Mouse (Mus musculus) frontal cortex, postnatal 10 days (tissue): ENCODE data around the gene Trib3.

ENCODE experiments used
- DNase-seq, 2 experiments: peaks; one replicate each; pipeline ENCODE4 v3.0.0; 2022; ENCODE audit warnings: low spot score in 2 of 2, mixed read lengths in 1 of 2

Trib3 gene

DNA sequence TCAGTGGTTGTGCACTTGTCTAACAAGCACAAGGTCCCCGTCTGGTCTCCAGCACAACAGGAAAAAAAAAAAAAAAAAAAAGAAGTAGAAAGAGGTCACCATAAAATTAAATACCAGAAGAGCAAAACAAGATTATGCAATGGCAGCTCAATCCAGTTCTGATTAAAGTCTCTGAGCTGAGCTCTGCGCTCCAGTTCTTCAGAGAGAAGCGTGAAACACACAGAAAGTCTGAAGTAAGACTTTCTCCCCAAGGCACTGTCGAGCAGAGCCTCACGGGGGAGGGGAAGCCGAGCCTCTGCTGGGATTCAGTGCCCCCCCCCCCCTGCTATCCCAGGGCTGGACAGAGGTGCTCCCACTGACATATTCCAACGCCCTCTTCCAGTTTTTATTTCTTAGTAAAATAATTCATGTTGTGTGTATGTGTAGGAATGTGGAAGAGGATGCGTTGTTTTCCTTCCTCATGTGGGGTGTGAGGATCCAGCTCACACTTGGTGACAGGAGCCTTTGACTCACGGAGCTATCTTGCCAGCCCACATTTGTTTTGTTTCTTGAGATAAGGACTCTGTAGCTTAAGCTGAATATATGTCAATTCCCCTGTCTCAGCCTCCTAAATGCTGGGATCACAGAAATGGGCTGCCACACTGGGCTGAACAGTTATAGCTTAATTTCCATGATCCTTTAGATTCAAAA lies 3.1 kb upstream of the Trib3 start:
- DNase-seq, result no peak

- no peak for DNase-seq
Measured at GRCm38 (mm10) chr2:152345393-152345792, 1.6 kb upstream of the Trib3 start.

DNA sequence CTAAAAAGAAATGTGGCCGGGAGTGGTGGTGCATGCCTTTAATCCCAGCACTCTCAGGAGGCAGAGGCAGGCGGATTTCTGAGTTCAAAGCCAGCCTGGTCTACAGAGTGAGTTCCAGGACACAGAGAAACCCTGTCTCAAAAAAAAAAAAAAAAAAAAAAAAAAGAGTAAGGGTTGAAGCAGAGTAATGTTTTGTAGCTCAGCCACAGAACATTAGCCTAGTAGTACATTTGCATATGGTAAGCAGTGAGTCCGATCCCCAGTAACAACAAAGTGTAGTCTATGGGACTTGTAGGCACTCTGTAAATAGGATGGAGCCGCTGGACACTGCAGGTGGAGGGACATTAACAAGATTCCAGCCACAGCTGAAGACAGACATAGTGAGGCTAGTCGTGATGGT lies 1.1 kb upstream of the Trib3 start:
- DNase-seq, result no peak

GRCm38 (mm10) chr2:152344361-152344760 lies 529 bp upstream of the Trib3 start:
- DNase-seq, result no peak

DNA sequence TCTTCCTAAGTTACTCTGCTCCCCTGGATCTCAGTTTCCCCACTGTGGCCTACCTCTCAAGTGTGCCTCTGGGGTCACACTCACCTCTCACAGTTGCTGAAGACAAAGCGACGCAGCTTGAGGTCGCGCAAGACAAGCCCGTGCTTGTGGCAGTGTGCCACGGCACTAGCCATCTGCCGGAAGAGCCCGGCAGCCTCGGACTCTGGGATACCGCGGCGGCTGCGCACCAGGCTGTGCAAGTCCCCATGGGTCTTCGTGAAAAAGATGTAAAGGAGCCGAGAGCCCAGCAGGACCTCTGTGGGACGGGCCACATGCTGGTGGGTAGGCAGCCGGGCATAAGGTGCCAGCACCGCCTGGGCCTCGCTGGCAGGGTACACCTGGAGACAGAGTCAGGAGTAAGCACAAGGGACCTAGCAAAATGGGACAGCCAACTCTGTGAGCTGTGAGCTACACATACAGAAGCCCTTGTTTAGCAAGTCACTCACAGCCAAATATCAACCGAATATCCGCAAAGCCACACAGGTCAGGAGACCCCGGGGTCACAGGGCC lies 4.1 kb downstream of the Trib3 start:
- no peak for DNase-seq

DNA sequence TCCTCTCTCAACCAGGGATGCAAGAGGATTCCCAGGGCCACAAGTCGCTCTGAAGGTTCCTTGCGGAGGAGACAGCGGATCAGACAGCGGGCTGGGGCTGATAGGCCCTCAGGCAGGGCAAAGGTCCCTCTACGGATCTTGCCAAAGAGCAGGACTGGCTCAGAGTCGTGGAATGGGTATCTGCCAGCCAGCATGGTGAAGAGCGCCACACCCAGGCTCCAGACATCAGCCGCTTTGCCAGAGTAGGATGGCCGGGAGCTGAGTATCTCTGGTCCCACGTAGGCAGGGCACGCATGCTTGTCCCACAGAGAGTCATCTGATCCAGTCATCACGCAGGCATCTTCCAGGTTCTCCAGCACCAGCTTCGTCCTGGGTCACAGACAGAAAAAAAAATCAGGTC lies 5.5 kb downstream of the Trib3 start:
- DNase-seq, result no peak

DNA sequence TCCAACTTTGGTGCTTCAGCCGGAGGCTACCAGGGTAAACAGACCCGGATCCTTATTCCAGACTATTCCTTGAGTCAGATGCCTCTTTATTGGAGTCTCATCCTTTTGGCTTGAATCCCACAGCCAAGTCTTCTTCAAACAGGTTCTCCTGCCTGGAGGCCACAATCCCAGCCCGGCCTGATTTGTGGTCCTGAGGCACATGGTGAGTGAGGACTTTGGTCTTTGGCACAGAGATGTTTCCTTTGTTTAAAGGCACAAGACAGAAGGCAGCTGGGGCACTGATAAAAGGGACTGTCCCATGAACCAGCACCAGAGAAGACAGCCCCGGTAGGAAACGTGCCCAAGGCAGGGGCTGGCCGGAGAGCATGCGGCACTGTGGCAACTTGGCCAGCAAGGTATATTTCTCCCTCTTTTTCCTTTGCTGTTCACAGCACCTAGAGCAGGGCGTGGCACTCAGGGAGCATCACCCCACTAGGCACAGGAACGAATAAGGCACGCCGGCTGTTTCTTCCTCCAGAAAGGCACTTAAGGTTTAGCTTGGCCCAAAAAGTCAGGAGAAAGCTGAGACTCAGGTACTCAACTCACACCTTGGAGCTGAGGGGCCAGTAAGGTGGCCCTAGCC lies 6.1 kb downstream of the Trib3 start:
- DNase-seq, result no peak

DNA sequence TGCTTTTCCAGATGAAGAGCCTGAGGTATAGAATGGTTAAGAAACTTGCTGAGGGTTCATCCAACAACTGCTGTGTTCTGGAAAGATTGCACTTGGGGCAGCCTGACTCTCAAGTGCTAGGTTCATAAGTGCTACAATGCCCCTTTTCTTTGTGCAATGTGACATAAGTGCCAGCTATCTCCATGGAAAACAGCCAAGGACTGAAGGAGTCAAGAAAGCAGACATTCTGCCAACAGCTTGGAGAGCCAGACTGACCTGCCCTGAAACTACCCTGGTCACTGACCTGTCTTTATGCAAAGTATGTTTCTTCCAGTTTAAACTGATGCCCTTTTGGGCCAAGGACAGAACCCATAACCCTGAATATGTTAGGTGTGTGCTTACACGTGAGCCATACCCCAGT lies 7.0 kb downstream of the Trib3 start:
- no peak for DNase-seq

GRCm38 (mm10) chr2:152335289-152335820 lies 8.5 kb downstream of the Trib3 start:
- no peak for DNase-seq

DNA sequence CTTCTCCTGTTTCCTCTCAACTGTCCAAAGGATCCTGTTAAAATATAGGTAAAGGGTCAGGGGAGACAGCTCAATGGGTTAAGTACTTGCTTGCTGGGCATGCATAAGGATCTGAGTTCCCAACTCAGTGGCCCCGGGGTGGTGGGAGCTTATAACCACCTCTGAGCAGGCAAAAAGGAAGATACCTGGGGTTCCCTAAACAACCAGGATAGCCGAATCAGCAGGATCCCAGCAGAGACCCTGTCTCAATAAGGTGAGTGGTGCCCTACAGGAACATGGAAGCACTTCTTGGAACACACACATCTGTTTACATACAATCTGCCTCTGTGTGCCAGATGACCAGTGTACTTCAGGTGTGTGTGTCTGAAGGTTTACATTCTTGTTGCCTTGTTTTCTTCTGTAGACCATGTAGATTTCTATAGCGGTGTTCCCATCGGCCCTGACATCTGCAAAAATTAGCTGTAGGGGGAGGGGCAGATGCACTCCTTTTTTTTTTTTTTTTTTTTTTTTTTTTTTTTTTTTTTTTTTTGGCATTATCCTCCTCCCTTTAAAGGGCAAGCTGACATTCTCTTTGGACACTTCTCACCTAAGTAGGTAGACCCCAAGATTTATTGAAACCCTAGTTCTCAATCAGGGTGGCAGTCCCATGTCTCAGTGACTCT lies 10.4 kb downstream of the Trib3 start:
- DNase-seq, result no peak

DNA sequence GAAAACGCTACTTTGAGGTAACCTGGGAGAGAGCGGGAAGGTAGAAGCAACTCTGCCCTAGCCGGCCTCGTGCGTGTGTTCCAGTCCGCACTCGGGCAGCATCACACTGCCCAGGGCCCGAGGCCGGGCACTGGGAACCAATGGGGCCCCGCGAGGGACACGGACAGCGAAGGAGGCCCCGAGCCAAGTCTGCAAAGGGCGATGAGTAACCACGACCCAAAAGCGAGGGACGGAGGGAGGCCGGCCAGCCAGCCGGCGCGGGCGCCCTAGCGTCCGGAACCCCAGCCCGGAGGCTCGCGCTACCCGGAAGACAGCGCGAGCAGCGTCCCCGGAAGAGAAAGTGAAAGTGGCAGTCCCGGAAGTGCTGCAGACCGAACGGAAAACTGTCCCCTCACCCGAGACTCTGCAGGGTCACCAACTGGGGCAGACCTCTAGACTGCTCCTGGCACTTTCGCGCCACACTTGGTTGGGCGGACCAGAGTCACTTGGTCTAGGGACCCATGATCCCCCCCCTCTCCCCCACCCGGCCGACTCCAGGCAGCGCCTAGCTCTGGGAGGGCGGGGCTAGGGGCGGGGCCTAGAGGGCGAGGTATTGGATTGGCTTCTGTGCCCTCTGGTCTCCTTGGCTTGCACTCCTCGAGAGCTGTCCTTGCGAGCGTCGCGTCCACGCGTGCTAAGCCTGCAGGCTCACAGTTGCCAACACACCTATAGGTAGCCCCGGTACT lies 11.6 kb downstream of the Trib3 start, which contains the start of gene Rbck1:
Rbck1 (minus strand) TSS at position 553 of the 725 bp plus-strand sequence.
- DNase-seq, result peak; percentile 83 to 90

- DNase-seq, result no peak
Measured at GRCm38 (mm10) chr2:152330858-152331423, 12.9 kb downstream of the Trib3 start.

GRCm38 (mm10) chr2:152327980-152328379 lies 15.9 kb downstream of the Trib3 start:
- no peak for DNase-seq

DNA sequence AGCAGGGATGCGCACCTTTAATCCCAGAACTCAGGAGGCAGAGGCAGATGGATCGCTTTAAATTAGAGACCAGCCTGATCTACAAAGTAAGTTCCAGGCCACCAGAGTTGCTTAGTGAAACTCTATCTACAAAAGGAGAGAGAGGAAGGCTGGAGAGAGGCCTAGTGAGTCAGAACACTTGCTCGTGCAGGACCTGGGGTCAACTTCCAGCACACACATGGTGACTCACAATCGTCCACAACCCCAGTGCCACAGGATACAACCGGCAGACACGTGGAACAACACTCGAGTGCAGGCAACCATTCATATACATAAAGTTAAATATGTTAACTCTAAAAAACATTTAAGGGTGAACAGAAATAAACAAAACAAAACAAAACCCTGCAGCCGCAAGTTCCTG lies 17.2 kb downstream of the Trib3 start:
- no peak for DNase-seq

- no peak for DNase-seq
Measured at GRCm38 (mm10) chr2:152326157-152326556, 17.7 kb downstream of the Trib3 start.

DNA sequence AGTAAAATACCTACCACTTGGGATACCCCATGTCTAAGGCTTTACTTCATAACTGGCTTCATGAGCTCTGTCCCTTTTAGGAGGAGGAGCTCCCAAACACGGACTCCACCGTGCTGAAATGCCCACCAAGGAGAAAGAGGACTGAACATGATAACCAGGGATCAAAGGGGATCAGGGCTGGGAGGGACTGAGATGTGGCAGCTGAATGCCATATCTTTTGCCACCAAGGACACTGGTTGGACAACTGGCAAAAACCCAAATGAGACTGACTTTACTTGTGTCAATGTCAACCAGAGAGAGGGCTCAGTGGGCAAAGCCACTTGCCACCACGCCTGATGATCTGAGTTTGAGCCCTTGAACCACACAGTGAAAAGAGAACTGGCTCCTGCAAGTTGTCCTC lies 19.0 kb downstream of the Trib3 start:
- no peak for DNase-seq

GRCm38 (mm10) chr2:152323971-152324370 lies 19.9 kb downstream of the Trib3 start:
- no peak for DNase-seq

DNA sequence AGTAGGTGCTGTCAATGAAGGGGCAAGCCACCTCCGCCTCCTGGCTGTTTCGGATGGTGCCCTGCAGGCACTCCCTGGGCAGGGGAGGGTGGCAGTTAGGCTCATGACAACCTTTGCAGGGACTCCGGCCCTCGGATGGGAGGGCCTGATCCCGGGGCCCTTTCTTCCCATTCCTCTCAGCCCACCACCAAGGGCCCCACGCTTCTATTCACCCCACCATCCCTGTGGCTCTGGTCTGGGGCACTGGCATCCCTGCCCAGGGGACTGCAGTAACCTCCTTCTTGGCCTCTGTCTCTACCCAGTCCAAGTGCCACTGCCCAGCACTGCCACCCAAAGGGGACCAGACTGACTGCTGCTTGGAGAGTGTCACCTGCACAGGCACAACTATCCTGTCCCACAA lies 21.6 kb downstream of the Trib3 start:
- DNase-seq, result no peak

DNA sequence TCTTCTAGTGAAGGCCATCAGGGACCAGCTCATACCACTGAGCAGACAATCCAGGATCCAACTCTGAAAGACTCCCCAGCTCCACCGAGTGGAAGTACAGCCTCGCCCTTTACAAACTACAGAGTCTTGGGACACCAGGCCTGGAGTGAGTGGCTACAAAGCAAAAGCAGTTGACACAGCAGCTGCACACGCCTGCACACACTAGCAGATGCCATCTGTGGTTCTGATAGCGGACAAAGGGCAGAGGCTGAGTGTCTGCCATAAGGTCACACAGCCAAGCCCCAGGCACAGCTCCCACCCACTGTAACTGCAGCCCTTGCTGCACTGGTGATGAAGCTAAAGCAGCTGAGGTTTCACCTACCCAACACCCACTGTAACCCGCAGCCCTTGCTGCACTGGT lies 22.3 kb downstream of the Trib3 start:
- no peak for DNase-seq

GRCm38 (mm10) chr2:152317054-152317453 lies 26.8 kb downstream of the Trib3 start:
- DNase-seq, result no peak

- no peak for DNase-seq
Measured at GRCm38 (mm10) chr2:152313926-152314325, 29.9 kb downstream of the Trib3 start.

DNA sequence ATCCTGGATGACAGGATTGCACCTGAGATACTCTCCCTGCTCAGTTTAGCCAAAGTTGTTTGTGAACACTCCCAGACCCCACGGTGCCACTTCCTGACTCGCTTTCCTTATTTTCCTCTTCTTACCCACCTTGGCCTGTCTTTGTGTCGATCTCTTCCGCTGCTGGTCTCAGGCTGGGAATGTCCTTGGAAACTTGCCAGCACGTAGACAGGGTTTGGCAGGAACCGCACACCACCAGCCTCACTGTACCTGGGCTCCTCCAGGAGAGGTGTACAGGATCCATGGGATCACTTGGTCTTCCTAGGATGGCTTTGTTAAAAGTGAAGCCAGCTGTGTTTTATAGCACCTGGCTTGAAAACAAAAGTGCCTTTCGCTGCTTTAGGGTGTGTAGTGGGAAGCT lies 30.8 kb downstream of the Trib3 start:
- no peak for DNase-seq
